In genomic region chr8:121899180-121900044, GRCm38 (mm10) we compare ENCODE assay signal across 9 mouse cellular contexts. TPM values are rescaled to one million over a fixed set of nuclear protein-coding genes. Genes with fewer than 3 reads are reported as not detected.
DNase-seq lines count a peak whose midpoint lies in the region; ATAC-seq and TF ChIP-seq lines count a peak whose summit lies in the region.
"Had no signal": no experiment of that assay in that cellular context is flagged by ENCODE, and none has a peak within 500 bp of the region (broad histone marks: within the 10 kb centered on the region; RNA-seq: fewer than 3 reads in every experiment).

No protein-coding gene starts in this region.

- H3K27me3 ChIP-seq in MEL (ENCODE audit: control insufficient read depth in 1 of 2, insufficient read depth in 2 of 2, low read length in 2 of 2): no peaks in the 10 kb centered on the region
- no peaks in the 10 kb centered on the region for H3K27me3 ChIP-seq in hindbrain, embryonic 10.5 days (ENCODE audit: insufficient read depth, poor library complexity, severe bottlenecking)
- no peaks in the 10 kb centered on the region for H3K27me3 ChIP-seq in midbrain, embryonic 11.5 days (ENCODE audit: control insufficient read depth, insufficient read depth, low read length)

- H3K9ac ChIP-seq in MEL (ENCODE audit: control insufficient read depth, low read depth, low read length, poor library complexity, severe bottlenecking): peak overlapping the region; percentile 52
- H3K9ac ChIP-seq in midbrain, embryonic 11.5 days (ENCODE audit: low read length): no peak overlapping the region; the same call in 1 of the 2 replicates

- TF ChIP-seq POLR2A in MEL (IDR thresholded peaks at IDR 0.05; ENCODE audit: control insufficient read depth in 1 of 2, insufficient read depth in 1 of 2, low read depth in 1 of 2, low read length in 2 of 2, poor library complexity in 1 of 2): peak in 1 of 2 experiments; percentile 33; a peak in 1 of 4 replicates

- peaks cover 25 to 57% of the 10 kb centered on the region in 2 experiments; a peak in 3 of 4 replicates for H3K36me3 ChIP-seq in MEL (ENCODE audit: control insufficient read depth in 1 of 2, insufficient read depth in 2 of 2, low read length in 2 of 2)
- H3K36me3 ChIP-seq in hindbrain, embryonic 10.5 days: peaks cover 13% of the 10 kb centered on the region
- no peaks in the 10 kb centered on the region for H3K36me3 ChIP-seq in midbrain, embryonic 11.5 days (ENCODE audit: control insufficient read depth, insufficient read depth, low read length)

- no peaks in the 10 kb centered on the region for H3K9me3 ChIP-seq in MEL (replicated peaks; ENCODE audit: insufficient read depth, low read length)
- no peaks in the 10 kb centered on the region for H3K9me3 ChIP-seq in hindbrain, embryonic 10.5 days
- H3K9me3 ChIP-seq in midbrain, embryonic 11.5 days (ENCODE audit: control insufficient read depth, low read length): no peaks in the 10 kb centered on the region

- TF ChIP-seq EP300 in MEL (IDR thresholded peaks at IDR 0.05; ENCODE audit: low read depth in 1 of 2, low read length in 2 of 2): peak; percentile 78 to 88

- TF ChIP-seq RAD21 in MEL (IDR thresholded peaks at IDR 0.05; ENCODE audit: low read depth, low read length): no peak

- DNase-seq in embryo, embryonic 10 days (ENCODE audit: low spot score): peak; percentile 35
- DNase-seq in embryo, embryonic 11 days: no peak
- DNase-seq in MEL (ENCODE audit: low read depth, low spot score): peak; percentile 73
- no peak for DNase-seq in hindbrain, embryonic 10.5 days (ENCODE audit: low spot score)
- no peak for DNase-seq in midbrain, embryonic 11.5 days (ENCODE audit: low spot score, missing footprints)
- no peak for DNase-seq in left cerebral cortex, postnatal 36 days (ENCODE audit: low spot score in 2 of 2)
- DNase-seq in kidney, adult 18-20 months: no peak

- H3K79me2 ChIP-seq in MEL (ENCODE audit: control insufficient read depth, insufficient read depth, low read length, poor library complexity): peaks cover 94% of the 10 kb centered on the region

- peak overlapping the region; percentile 10 to 25; a peak in 3 of 4 replicates for H3K4me3 ChIP-seq in MEL (ENCODE audit: control insufficient read depth in 1 of 2, insufficient read depth in 1 of 2, low read depth in 2 of 2, low read length in 2 of 2)
- no peak overlapping the region for H3K4me3 ChIP-seq in hindbrain, embryonic 10.5 days
- no peak overlapping the region for H3K4me3 ChIP-seq in midbrain, embryonic 11.5 days (ENCODE audit: low read depth, low read length)

- intact Hi-C loops in left cerebral cortex, postnatal 36 days (cut with DNase I): loop anchor here (10.0 kb wide), 1 partner anchor 295 kb away; no protein-coding TSS in a partner anchor

- 76% methylated on average over 18 of the region's 18 CpGs for WGBS in hindbrain, embryonic 10.5 days
- WGBS in midbrain, embryonic 11.5 days: 69% methylated on average over 18 of the region's 18 CpGs

- H3K27ac ChIP-seq in MEL (ENCODE audit: control insufficient read depth, low read depth, low read length): peak overlapping the region; percentile 86
- H3K27ac ChIP-seq in hindbrain, embryonic 10.5 days: peak overlapping the region; percentile 87
- H3K27ac ChIP-seq in midbrain, embryonic 11.5 days (ENCODE audit: low read depth, low read length): peak overlapping the region; percentile 79

- H3K4me2 ChIP-seq in midbrain, embryonic 11.5 days: no peak overlapping the region

- TF ChIP-seq CTCF in MEL (IDR thresholded peaks at IDR 0.05 in 2 of 3, conservative IDR thresholded peaks at IDR 0.05 in 1 of 3; ENCODE audit: control insufficient read depth in 1 of 3, insufficient read depth in 1 of 3, low read depth in 2 of 3, low read length in 3 of 3, poor library complexity in 1 of 3, severe bottlenecking in 1 of 3): no peak

- peaks cover 22 to 58% of the 10 kb centered on the region in 2 experiments for H3K4me1 ChIP-seq in MEL (ENCODE audit: control insufficient read depth in 1 of 2, insufficient read depth in 2 of 2, low read length in 2 of 2)
- peaks cover 88% of the 10 kb centered on the region for H3K4me1 ChIP-seq in hindbrain, embryonic 10.5 days (replicated peaks)
- H3K4me1 ChIP-seq in midbrain, embryonic 11.5 days (ENCODE audit: control insufficient read depth, insufficient read depth, low read length): peaks cover 39% of the 10 kb centered on the region

- 0 out of 2 replicates have a peak, but pooled peaks have one; percentile 8 for ATAC-seq in midbrain, embryonic 11.5 days (ENCODE audit: low FRiP score)
- no peak for ATAC-seq in frontal cortex, adult (ENCODE audit: low TSS enrichment)

TF ChIP-seq in MEL, 35 proteins besides CTCF, POLR2A, EP300 and RAD21 (continues in another document):
- TF ChIP-seq MXI1 (IDR thresholded peaks at IDR 0.05; ENCODE audit: low read depth, low read length) (peak; percentile 88), NELFE (IDR thresholded peaks at IDR 0.05; ENCODE audit: low read depth, low read length) (no peak), ETS1 (IDR thresholded peaks at IDR 0.05; ENCODE audit: low read depth, low read length) (peak; percentile 96), MAZ (IDR thresholded peaks at IDR 0.05; ENCODE audit: low read depth, low read length) (no peak), E2F4 (IDR thresholded peaks at IDR 0.05; ENCODE audit: borderline replicate concordance, low read depth, low read length) (no peak), HCFC1 (IDR thresholded peaks at IDR 0.05; ENCODE audit: low read depth, low read length) (no peak), ZKSCAN1 (IDR thresholded peaks at IDR 0.05; ENCODE audit: low read depth, low read length) (no peak), POLR2AphosphoS2 (IDR thresholded peaks at IDR 0.05; ENCODE audit: low read length) (no peak), ELF1 (IDR thresholded peaks at IDR 0.05; ENCODE audit: low read depth, low read length) (no peak), JUND (IDR thresholded peaks at IDR 0.05; ENCODE audit: low read depth, low read length) (no peak), CHD2 (IDR thresholded peaks at IDR 0.05; ENCODE audit: low read length) (no peak), TCF12 (IDR thresholded peaks at IDR 0.05; ENCODE audit: low read depth, low read length) (peak; percentile 94), TBP (IDR thresholded peaks at IDR 0.05; ENCODE audit: low read depth, low read length) (no peak), GATA1 (IDR thresholded peaks at IDR 0.05; ENCODE audit: low read depth, low read length) (peak; percentile 84), POLR2AphosphoS5 (IDR thresholded peaks at IDR 0.05; ENCODE audit: borderline replicate concordance, low read depth, low read length) (no peak), ZNF384 (IDR thresholded peaks at IDR 0.05; ENCODE audit: low read depth, low read length) (no peak), MAFK (IDR thresholded peaks at IDR 0.05; ENCODE audit: borderline replicate concordance, low read depth, low read length) (peak; percentile 23; the same call in 1 of the 2 replicates), ZC3H11A (IDR thresholded peaks at IDR 0.05; ENCODE audit: low read depth, low read length) (no peak), TAL1 (IDR thresholded peaks at IDR 0.05; ENCODE audit: low read length) (peak; percentile 98), MYB (IDR thresholded peaks at IDR 0.05; ENCODE audit: low read depth, low read length) (0 out of 2 replicates have a peak, but pooled peaks have one; percentile 31), KAT2A (conservative IDR thresholded peaks at IDR 0.05; ENCODE audit: low read depth, low read length) (no peak), BHLHE40 (IDR thresholded peaks at IDR 0.05; ENCODE audit: borderline replicate concordance, low read depth, low read length) (peak; percentile 92), USF2 (IDR thresholded peaks at IDR 0.05; ENCODE audit: borderline replicate concordance in 1 of 2, insufficient read depth in 1 of 2, low read depth in 1 of 2, low read length in 2 of 2) (peak; percentile 18 to 77; a peak in 3 of 4 replicates), GABPA (IDR thresholded peaks at IDR 0.05; ENCODE audit: low read depth, low read length) (no peak), MYC (IDR thresholded peaks at IDR 0.05; ENCODE audit: low read depth, low read length) (peak; percentile 64; the same call in 1 of the 2 replicates), MAX (IDR thresholded peaks at IDR 0.05; ENCODE audit: low read length) (peak; percentile 80), NRF1 (IDR thresholded peaks at IDR 0.05; ENCODE audit: insufficient read depth, low read depth, low read length, poor library complexity, severe bottlenecking) (no peak), SIN3A (IDR thresholded peaks at IDR 0.05; ENCODE audit: low read length) (peak; percentile 89), RCOR1 (IDR thresholded peaks at IDR 0.05; ENCODE audit: low read depth, low read length) (peak; percentile 69), CHD1 (IDR thresholded peaks at IDR 0.05; ENCODE audit: low read depth, low read length) (no peak), USF1 (IDR thresholded peaks at IDR 0.05; ENCODE audit: low read depth, low read length) (peak; percentile 94), SMC3 (IDR thresholded peaks at IDR 0.05; ENCODE audit: low read depth, low read length) (no peak)

RNA-seq across cellular contexts. Expression of gene Slc7a5, which starts 8.1 kb away (rescaled TPM):
- 108 and 164 TPM in 2 replicates for total RNA-seq in MEL (2012; rRNA removed)
- 100 to 1,000 TPM in 1 of 2 experiments, 10 to 100 TPM in 1; 55.0 to 263 TPM for polyA plus RNA-seq in MEL (2012; ENCODE audit: insufficient read depth in 1 of 2, insufficient read length in 2 of 2, low read depth in 1 of 2, low replicate concordance in 2 of 2, missing spikeins in 1 of 2)
- polyA plus RNA-seq in hindbrain, embryonic 10.5 days (2016; fragmentation: Nextera tagmentation; extraction: Ambion mirVana): 27.2 and 27.6 TPM in 2 replicates
- 34.9 and 36.5 TPM in 2 replicates for polyA plus RNA-seq in midbrain, embryonic 11.5 days (2014; fragmentation: Nextera tagmentation; extraction: Ambion mirVana)
- 10 to 100 TPM; 61.9 to 73.8 TPM for total RNA-seq in left cerebral cortex, postnatal 36 days (2021)

RNA-seq across cellular contexts. Expression of gene Car5a, which starts 45.3 kb away (rescaled TPM):
- total RNA-seq in MEL (2012; rRNA removed): not detected in 2 replicates
- polyA plus RNA-seq in MEL (2012; ENCODE audit: insufficient read depth in 1 of 2, insufficient read length in 2 of 2, low read depth in 1 of 2, low replicate concordance in 2 of 2, missing spikeins in 1 of 2): under 1 TPM in 1 of 2 experiments, not detected in 1; 0.08 TPM
- 0.12 and 0.17 TPM in 2 replicates for polyA plus RNA-seq in hindbrain, embryonic 10.5 days (2016; fragmentation: Nextera tagmentation; extraction: Ambion mirVana)
- 0.14 TPM in 1 of 2 replicates, not detected in the other for polyA plus RNA-seq in midbrain, embryonic 11.5 days (2014; fragmentation: Nextera tagmentation; extraction: Ambion mirVana)
- not detected for total RNA-seq in left cerebral cortex, postnatal 36 days (2021)
- polyA plus RNA-seq: limb, embryonic 14.5 days had no signal

RNA-seq across cellular contexts. Expression of gene Banp, which starts 50.1 kb away (rescaled TPM):
- total RNA-seq in MEL (2012; rRNA removed): 19.2 and 20.8 TPM in 2 replicates
- 10 to 100 TPM in 1 of 2 experiments, not detected in 1; 28.4 TPM for polyA plus RNA-seq in MEL (2012; ENCODE audit: insufficient read depth in 1 of 2, insufficient read length in 2 of 2, low read depth in 1 of 2, low replicate concordance in 2 of 2, missing spikeins in 1 of 2)
- 56.9 and 64.5 TPM in 2 replicates for polyA plus RNA-seq in hindbrain, embryonic 10.5 days (2016; fragmentation: Nextera tagmentation; extraction: Ambion mirVana)
- 48.8 and 53.4 TPM in 2 replicates for polyA plus RNA-seq in midbrain, embryonic 11.5 days (2014; fragmentation: Nextera tagmentation; extraction: Ambion mirVana)
- total RNA-seq in left cerebral cortex, postnatal 36 days (2021): 10 to 100 TPM; 25.8 to 47.8 TPM

Comparison
In these comparisons a context has a peak if more than half of its experiments do, and no peak if none do; other contexts are left out.
1. DNase-seq: peak in embryo, embryonic 10 days (single experiment) and MEL (single experiment); none in embryo, embryonic 11 days (single experiment), hindbrain, embryonic 10.5 days (single experiment), midbrain, embryonic 11.5 days (single experiment), left cerebral cortex, postnatal 36 days (0 of 2) and kidney, adult 18-20 months (single experiment).
2. H3K4me3 ChIP-seq: peak in MEL (2 of 2); none in hindbrain, embryonic 10.5 days (single experiment) and midbrain, embryonic 11.5 days (single experiment).
3. Peak in every context shown above with its lines, with median percentiles within 50 percentile points of each other: H3K27ac ChIP-seq.